Mouse (Mus musculus) liver, embryonic 16.5 days (tissue): ENCODE data around the gene Man1c1. TPM values are rescaled to one million over a fixed set of nuclear protein-coding genes. Genes with fewer than 3 reads are reported as not detected.

Experiments
- ATAC-seq: fragments of 200-750 bp; cut with Nextera tagmentation; 2 replicates; pipeline ENCODE4 v1.8.0; 2017; ENCODE audit warnings: low read depth, mild to moderate bottlenecking, moderate number of reproducible peaks, moderate library complexity
- H3K27ac ChIP-seq: fragments of 300-500 bp; sonication (generic); 2 replicates; pipeline ENCODE4 v1.5.1; 2014; ENCODE audit warnings: mild to moderate bottlenecking, low read length
- H3K27me3 ChIP-seq: fragments of 300-500 bp; sonication (generic); 2 replicates; pipeline ENCODE4 v1.6.1; 2014; ENCODE audit warnings: low read depth, low read length, mixed read lengths; ENCODE audit not compliant: control insufficient read depth, insufficient read depth
- H3K36me3 ChIP-seq: fragments of 300-500 bp; sonication (generic); 2 replicates; pipeline ENCODE4 v1.6.1; 2014; ENCODE audit warnings: mild to moderate bottlenecking; ENCODE audit not compliant: control insufficient read depth, insufficient read depth
- H3K4me1 ChIP-seq: fragments of 300-500 bp; sonication (generic); 2 replicates; pipeline ENCODE4 v1.6.1; 2014; ENCODE audit warnings: low read depth, low read length, mixed read lengths; ENCODE audit not compliant: control insufficient read depth
- H3K4me2 ChIP-seq: fragments of 300-500 bp; sonication (generic); 2 replicates; pipeline ENCODE4 v1.6.1; 2014; ENCODE audit warnings: low read depth, low read length, mixed read lengths
- H3K4me3 ChIP-seq: fragments of 300-500 bp; sonication (generic); 2 replicates; pipeline ENCODE4 v1.5.1; 2014; ENCODE audit warnings: low read depth, mild to moderate bottlenecking, low read length
- H3K9ac ChIP-seq: fragments of 300-500 bp; sonication (generic); 2 replicates; pipeline ENCODE4 v1.6.1; 2014; ENCODE audit warnings: low read depth, low read length
- H3K9me3 ChIP-seq: fragments of 300-500 bp; sonication (generic); replicated peaks from 2 replicates; pipeline ENCODE4 v1.6.1; 2016; ENCODE audit warnings: low read length; ENCODE audit not compliant: control insufficient read depth
- WGBS: fragments of 180-500 bp; shearing (Covaris S2); extraction: QIAGEN DNeasy Blood & Tissue Kit; methylation state at CpG from one replicate; pipeline ENCODE4 v1.1.7; 2014; ENCODE audit not compliant: insufficient replicate concordance; 5-methylcytosine and 5-hydroxymethylcytosine counted together
- polyA plus RNA-seq: library from polyadenylated mRNA; unstranded; fragments of >200 nt; fragmentation: Nextera tagmentation; extraction: Ambion mirVana; gene quantifications from 2 replicates; pipeline ENCODE4 v1.2.1, GENCODE M21; 2015

Gene Man1c1
- polyA plus RNA-seq, 1 experiment from 2014 or later, result 1.2 TPM

DNA sequence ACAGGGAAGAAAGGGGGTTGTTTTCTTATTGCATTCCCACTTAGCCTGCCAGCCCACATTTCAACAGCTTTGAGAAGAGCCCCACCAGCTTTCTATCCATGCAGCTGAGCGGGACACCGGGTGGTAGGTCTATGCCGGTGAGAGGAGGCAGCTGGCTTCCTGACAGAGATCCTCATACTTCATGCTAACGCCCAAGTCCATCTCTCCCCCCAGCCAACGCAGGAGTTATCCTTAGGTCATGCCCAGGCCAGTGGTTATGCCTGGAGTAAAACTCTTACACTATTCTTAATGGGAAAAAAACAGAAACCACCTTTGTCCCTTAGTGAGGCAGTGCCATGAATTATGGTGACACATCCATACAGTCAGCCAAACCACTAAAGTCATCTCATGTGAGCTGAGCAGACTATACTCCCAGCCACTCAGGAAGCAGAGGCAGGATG, 66.0 kb downstream of the Man1c1 start:
- H3K9me3 ChIP-seq, result no peaks in the 10 kb centered on the region
- H3K36me3 ChIP-seq, result no peaks in the 10 kb centered on the region
- no peak overlapping the region for H3K4me2 ChIP-seq
- H3K27ac ChIP-seq, result no peak overlapping the region
- no peak overlapping the region for H3K4me3 ChIP-seq
- no peaks in the 10 kb centered on the region for H3K4me1 ChIP-seq
- 42% methylated on average over 5 of the region's 5 CpGs for WGBS
- H3K9ac ChIP-seq, result no peak overlapping the region
- ATAC-seq, result no peak
- no peaks in the 10 kb centered on the region for H3K27me3 ChIP-seq

DNA sequence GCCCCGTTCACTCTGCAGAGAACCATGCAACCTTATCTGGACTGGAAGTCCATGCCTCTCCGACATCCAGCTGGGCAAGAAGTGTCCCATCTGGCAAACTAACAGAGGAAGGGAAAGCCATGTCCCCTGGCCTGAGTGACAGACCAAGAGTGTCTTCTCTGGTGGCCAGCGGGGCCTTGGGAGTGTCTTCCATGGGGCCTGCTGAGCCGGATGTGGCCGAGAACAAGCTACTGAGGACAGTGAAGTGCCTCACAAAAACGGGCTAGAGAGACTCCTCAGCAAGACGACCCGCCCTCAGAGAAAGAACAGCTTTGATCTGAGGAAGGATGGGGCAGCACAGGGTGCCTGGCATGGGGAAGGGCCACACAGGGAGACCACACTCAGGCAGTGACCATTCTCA, 67.7 kb downstream of the Man1c1 start:
- H3K4me2 ChIP-seq, result no peak overlapping the region
- H3K36me3 ChIP-seq, result no peaks in the 10 kb centered on the region
- 62% methylated on average over 8 of the region's 8 CpGs for WGBS
- H3K27me3 ChIP-seq, result no peaks in the 10 kb centered on the region
- H3K9ac ChIP-seq, result no peak overlapping the region
- no peak overlapping the region for H3K27ac ChIP-seq
- H3K4me1 ChIP-seq, result no peaks in the 10 kb centered on the region
- no peak overlapping the region for H3K4me3 ChIP-seq
- no peaks in the 10 kb centered on the region for H3K9me3 ChIP-seq
- ATAC-seq, result no peak

DNA sequence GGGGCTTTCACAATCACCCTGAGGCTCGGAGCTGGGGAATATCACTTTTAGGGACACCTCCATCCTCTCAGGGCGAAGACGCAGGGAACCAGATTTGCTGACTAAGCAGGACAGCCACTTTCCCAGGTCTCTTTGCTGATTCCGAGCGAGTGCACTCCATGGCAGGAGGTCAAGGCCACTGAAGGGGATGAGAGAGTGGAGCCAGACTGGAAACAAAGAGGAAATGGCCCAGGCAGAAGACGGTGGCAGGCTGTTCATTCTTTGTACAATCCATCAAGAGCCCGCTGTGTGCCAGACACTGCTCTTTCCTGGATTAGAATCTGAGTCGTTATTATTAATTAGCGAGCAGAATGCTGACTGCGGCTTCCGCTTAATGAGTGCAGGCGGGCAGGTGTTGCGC, 70.1 kb downstream of the Man1c1 start:
- 69% methylated on average over 13 of the region's 13 CpGs for WGBS
- Histone ChIP-seq H3K4me2 (no peak overlapping the region), H3K9ac (no peak overlapping the region), H3K4me1 (no peaks in the 10 kb centered on the region), H3K9me3 (no peaks in the 10 kb centered on the region), H3K4me3 (no peak overlapping the region), H3K27me3 (no peaks in the 10 kb centered on the region), H3K27ac (no peak overlapping the region), H3K36me3 (no peaks in the 10 kb centered on the region)
- no peak for ATAC-seq

DNA sequence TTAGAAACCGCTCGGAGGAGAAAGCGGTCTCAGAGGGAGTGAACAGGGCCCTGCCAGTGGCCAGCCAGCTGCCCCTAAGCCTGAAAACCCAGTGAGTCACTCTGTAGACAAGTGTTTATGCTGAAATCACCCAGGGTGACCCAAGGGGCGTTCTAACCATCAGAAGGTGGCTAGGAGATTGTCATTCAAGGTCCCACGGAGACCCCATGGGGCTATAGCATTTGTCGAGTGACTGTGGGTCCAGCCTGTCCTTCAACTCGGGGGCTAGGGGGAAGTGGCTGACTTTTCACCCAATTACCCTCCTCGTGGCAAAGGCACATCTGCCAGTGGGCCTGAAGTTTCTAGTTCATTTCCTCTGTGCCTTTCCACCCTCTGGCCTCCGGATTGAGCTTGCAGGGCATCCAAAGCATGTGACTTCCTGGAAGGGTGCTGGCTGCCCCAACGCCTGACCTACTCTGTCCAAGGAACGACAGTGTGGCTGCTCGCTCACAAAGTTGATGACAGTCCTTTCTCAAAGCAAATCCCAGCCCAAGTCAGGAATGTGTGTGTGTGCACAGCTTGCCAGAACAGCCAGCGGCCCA, 71.9 kb downstream of the Man1c1 start:
- H3K4me3 ChIP-seq, result no peak overlapping the region
- H3K9ac ChIP-seq, result no peak overlapping the region
- no peaks in the 10 kb centered on the region for H3K9me3 ChIP-seq
- no peak overlapping the region for H3K4me2 ChIP-seq
- 0 out of 2 replicates have a peak overlapping the region, but pooled peaks have one; percentile 42 for H3K27ac ChIP-seq
- H3K4me1 ChIP-seq, result peaks cover 2% of the 10 kb centered on the region; the same call in 1 of the 2 replicates
- 37% methylated on average over 13 of the region's 13 CpGs for WGBS
- H3K27me3 ChIP-seq, result no peaks in the 10 kb centered on the region
- ATAC-seq, result peak; percentile 47; the same call in 1 of the 2 replicates
- H3K36me3 ChIP-seq, result no peaks in the 10 kb centered on the region

DNA sequence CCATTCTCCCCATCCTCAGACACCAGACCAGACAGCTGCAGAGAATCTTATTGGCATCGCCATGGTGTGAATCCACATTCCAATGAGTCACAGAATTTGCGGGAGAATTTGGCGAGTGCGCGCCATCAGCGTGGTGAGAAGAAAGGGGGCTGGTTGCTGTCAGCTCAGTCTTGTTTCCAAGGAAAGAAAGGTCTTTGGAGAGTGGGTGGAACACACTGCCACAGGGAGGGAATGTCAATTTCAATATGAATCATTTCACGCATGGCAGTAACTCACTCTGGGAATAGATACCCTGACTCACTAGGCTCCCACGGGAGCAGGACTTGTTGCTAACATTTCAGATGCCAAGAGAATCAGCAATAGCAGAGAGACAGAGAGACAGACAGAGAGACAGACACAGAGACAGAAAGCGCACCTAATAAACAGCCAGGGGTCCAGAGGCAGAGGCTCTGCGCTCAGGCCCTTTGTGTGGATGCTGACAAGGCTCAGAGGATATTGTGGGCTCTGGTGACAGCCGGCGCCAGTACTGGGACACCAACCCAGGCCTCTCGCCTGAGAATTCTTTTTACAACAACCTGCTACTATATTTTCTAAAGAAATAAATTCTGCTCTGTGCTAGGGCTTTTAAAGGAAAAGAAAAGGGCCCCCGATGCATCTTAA, 72.5 kb downstream of the Man1c1 start:
- no peaks in the 10 kb centered on the region for H3K36me3 ChIP-seq
- H3K9ac ChIP-seq, result no peak overlapping the region
- H3K4me1 ChIP-seq, result peaks cover 2% of the 10 kb centered on the region; the same call in 1 of the 2 replicates
- H3K27ac ChIP-seq, result 0 out of 2 replicates have a peak overlapping the region, but pooled peaks have one; percentile 42
- H3K9me3 ChIP-seq, result no peaks in the 10 kb centered on the region
- H3K27me3 ChIP-seq, result no peaks in the 10 kb centered on the region
- H3K4me2 ChIP-seq, result no peak overlapping the region
- ATAC-seq, result no peak
- 77% methylated on average over 14 of the region's 14 CpGs for WGBS
- H3K4me3 ChIP-seq, result no peak overlapping the region

DNA sequence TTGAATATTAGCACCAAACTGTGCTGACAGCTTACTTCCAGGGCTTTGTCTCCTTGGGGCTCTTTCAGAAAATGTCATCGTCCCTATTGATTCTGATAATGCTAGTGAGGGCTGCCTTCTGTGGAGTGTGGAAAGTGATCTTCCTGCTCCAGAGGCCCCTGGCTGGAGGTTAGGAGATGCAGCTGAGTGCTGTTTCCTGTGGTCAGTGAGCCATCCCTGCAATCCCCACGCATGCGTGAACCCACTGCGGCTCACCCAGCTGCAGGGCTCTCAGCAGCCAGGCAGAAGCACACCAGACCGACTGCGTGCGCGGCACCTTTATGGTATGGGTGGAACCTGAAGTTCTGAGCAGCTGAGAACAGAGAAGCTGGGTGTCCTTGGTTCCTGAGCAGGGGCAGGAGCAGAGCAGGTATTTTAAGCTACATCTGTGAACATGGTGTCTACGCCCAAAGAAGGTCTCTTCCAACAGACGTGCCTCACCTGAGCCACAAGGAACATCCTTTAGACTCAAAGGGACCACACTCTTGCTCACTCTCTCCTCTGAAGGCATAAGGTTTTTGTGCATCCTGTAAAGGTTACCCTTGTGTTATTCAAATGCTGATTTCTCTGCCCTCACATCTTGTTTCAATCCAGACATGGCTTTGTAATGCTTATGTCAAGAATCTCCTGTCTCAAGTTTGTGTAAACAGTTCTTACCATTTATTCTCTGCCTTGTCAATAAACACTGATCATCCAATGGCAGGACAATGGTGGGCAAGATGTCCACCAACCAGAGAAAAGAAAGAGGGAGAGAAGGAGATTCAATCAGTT, 75.3 kb downstream of the Man1c1 start:
- Histone ChIP-seq H3K4me3 (no peak overlapping the region), H3K27me3 (no peaks in the 10 kb centered on the region), H3K4me2 (no peak overlapping the region), H3K9ac (no peak overlapping the region), H3K36me3 (no peaks in the 10 kb centered on the region), H3K4me1 (peaks cover 2% of the 10 kb centered on the region; the same call in 1 of the 2 replicates), H3K27ac (no peak overlapping the region), H3K9me3 (no peaks in the 10 kb centered on the region)
- WGBS, result 50% methylated on average over 10 of the region's 10 CpGs
- ATAC-seq, result no peak

DNA sequence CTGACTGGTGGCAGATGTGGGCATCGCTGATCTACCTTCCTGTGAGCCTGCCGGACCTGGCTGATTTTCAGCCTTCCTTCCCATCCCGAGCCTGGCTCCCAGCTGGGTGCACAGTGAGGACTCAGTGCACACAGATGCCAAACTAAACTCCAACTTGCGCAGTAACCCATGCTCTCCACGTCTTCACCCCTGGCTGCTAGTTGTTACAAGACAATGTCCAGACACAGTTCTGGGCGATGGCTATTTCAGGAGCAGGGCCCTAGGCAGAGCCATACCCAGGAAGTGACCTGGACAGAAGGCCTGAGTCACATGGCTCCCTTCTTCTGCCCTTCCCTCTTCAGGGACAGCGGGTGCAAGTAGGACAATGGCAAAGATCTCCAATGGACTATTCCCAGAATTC, 76.0 kb downstream of the Man1c1 start:
- H3K27ac ChIP-seq, result no peak overlapping the region
- H3K9me3 ChIP-seq, result no peaks in the 10 kb centered on the region
- WGBS, result 71% methylated on average over 7 of the region's 7 CpGs
- H3K4me2 ChIP-seq, result no peak overlapping the region
- no peaks in the 10 kb centered on the region for H3K27me3 ChIP-seq
- H3K36me3 ChIP-seq, result no peaks in the 10 kb centered on the region
- H3K9ac ChIP-seq, result no peak overlapping the region
- no peak overlapping the region for H3K4me3 ChIP-seq
- ATAC-seq, result no peak
- H3K4me1 ChIP-seq, result peaks cover 2% of the 10 kb centered on the region; the same call in 1 of the 2 replicates

DNA sequence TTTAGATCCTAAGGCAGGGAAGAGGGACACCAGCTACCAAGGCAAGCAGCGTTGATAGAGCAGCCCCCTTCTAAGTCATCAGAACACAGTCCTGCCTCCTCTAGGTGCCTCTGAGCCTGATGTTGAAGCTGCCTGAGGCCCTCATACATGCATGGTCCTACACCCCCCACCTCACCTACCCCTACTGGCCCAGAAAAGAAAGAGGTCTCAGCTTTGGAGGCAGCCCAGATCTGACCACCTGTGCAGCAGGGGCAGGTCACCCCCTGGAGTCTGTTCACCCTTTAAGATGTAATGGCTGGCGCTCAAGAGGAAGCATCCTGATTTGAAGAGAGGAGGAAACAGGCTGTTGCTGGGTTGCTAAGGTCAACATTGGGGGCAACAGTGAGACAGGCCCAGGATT, 77.2 kb downstream of the Man1c1 start:
- no peak for ATAC-seq
- no peak overlapping the region for H3K9ac ChIP-seq
- no peak overlapping the region for H3K27ac ChIP-seq
- no peaks in the 10 kb centered on the region for H3K27me3 ChIP-seq
- no peaks in the 10 kb centered on the region for H3K9me3 ChIP-seq
- no peak overlapping the region for H3K4me3 ChIP-seq
- H3K36me3 ChIP-seq, result no peaks in the 10 kb centered on the region
- no peak overlapping the region for H3K4me2 ChIP-seq
- H3K4me1 ChIP-seq, result peaks cover 2% of the 10 kb centered on the region; the same call in 1 of the 2 replicates
- WGBS, result 59% methylated on average over 2 of the region's 2 CpGs

DNA sequence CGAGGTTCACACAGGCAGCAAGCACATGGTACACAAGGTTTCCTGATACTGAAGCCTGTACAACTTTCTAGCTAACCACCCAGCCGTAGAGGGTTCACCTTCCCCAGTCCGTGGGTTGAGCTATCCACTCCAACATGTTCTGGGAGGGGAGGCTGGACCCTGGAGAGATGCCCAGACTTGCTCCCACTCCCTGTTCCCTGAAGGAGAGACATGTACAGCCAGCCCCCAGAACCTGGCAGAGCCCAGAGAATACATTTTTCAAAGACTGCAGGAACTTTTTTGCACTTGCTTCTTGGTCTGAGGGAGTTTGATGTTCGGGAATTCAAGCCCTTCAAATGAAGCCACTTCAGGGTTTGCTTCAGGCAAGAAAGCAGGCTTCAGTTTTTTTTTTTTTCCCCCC, 77.7 kb downstream of the Man1c1 start:
- no peaks in the 10 kb centered on the region for H3K36me3 ChIP-seq

More for the DNA sequence above, 77.7 kb downstream of the Man1c1 start:
- peaks cover 2% of the 10 kb centered on the region; the same call in 1 of the 2 replicates for H3K4me1 ChIP-seq
- ATAC-seq, result no peak
- WGBS, result 69% methylated on average over 4 of the region's 4 CpGs
- H3K4me3 ChIP-seq, result no peak overlapping the region
- no peak overlapping the region for H3K9ac ChIP-seq
- no peaks in the 10 kb centered on the region for H3K27me3 ChIP-seq
- no peak overlapping the region for H3K4me2 ChIP-seq
- H3K27ac ChIP-seq, result no peak overlapping the region
- H3K9me3 ChIP-seq, result no peaks in the 10 kb centered on the region
